Mouse (Mus musculus) bone marrow macrophage, adult 2 months (primary cell): ENCODE results near the gene Ppp1cc.

ENCODE experiments used
- CTCF ChIP-seq: IDR thresholded peaks from 2 replicates; pipeline ENCODE4 v1.5.1; 2012; ENCODE audit warnings: low read depth, mild to moderate bottlenecking, low read length, moderate library complexity
- POLR2A ChIP-seq: IDR thresholded peaks from 2 replicates; pipeline ENCODE4 v1.6.1; 2012; ENCODE audit warnings: mild to moderate bottlenecking, low read depth, low read length, borderline replicate concordance

GRCm38 (mm10) chr5:122189115-122189514 is 31.0 kb downstream of the Ppp1cc start:
- TF ChIP-seq POLR2A (no peak), CTCF (no peak)
